Mouse (Mus musculus) hindbrain, embryonic 12.5 days (tissue): ENCODE data around the gene Plscr3. TPM values are rescaled to one million over a fixed set of nuclear protein-coding genes. Genes with fewer than 3 reads are reported as not detected.

Experiments
- ATAC-seq: fragments of 200-750 bp; cut with Nextera tagmentation; 2 replicates; pipeline ENCODE4 v1.8.0; 2017; ENCODE audit warnings: moderate TSS enrichment; ENCODE audit not compliant: low FRiP score
- H3K27ac ChIP-seq: fragments of 300-500 bp; sonication (generic); 2 replicates; pipeline ENCODE4 v1.5.1; 2016; ENCODE audit warnings: mild to moderate bottlenecking
- H3K27me3 ChIP-seq: fragments of 300-500 bp; sonication (generic); 2 replicates; pipeline ENCODE4 v1.6.1; 2016; ENCODE audit warnings: mild to moderate bottlenecking
- H3K36me3 ChIP-seq: fragments of 300-500 bp; sonication (generic); 2 replicates; pipeline ENCODE4 v1.6.1; 2016; ENCODE audit warnings: mild to moderate bottlenecking
- H3K4me1 ChIP-seq: fragments of 300-500 bp; sonication (generic); 2 replicates; pipeline ENCODE4 v1.6.1; 2016
- H3K4me2 ChIP-seq: fragments of 300-500 bp; sonication (generic); replicated peaks from 2 replicates; pipeline ENCODE4 v1.6.1; 2016; ENCODE audit warnings: mild to moderate bottlenecking
- H3K4me3 ChIP-seq: fragments of 300-500 bp; sonication (generic); 2 replicates; pipeline ENCODE4 v1.5.1; 2016; ENCODE audit warnings: mild to moderate bottlenecking
- H3K9ac ChIP-seq: fragments of 300-500 bp; sonication (generic); 2 replicates; pipeline ENCODE4 v1.6.1; 2016; ENCODE audit warnings: mild to moderate bottlenecking, moderate library complexity
- H3K9me3 ChIP-seq: fragments of 300-500 bp; sonication (generic); replicated peaks from 2 replicates; pipeline ENCODE4 v1.6.1; 2016; ENCODE audit warnings: mild to moderate bottlenecking
- WGBS: fragments of 180-500 bp; shearing (Covaris S2); methylation state at CpG from one replicate; pipeline ENCODE4 v1.1.7; 2016; 5-methylcytosine and 5-hydroxymethylcytosine counted together
- polyA plus RNA-seq: library from polyadenylated mRNA; unstranded; fragments of >200 nt; fragmentation: Nextera tagmentation; extraction: Ambion mirVana; gene quantifications from 2 replicates; pipeline ENCODE4 v1.2.1, GENCODE M21; 2016

The Plscr3 gene
- polyA plus RNA-seq, 1 experiment from 2014 or later, result 74.9 TPM

- Histone ChIP-seq H3K4me1 (peaks cover 44% of the 10 kb centered on the region), H3K27ac (no peak within 1 kb of the TSS), H3K9me3 (0 out of 2 replicates have a peak, but pooled peaks cover 3% of the 10 kb centered on the region), H3K27me3 (peaks cover 53% of the 10 kb centered on the region), H3K36me3 (no peaks in the 10 kb centered on the region), H3K4me2 (peak within 1 kb of the TSS; percentile 8; the same call in 1 of the 2 replicates), H3K9ac (no peak within 1 kb of the TSS), H3K4me3 (peak within 1 kb of the TSS; percentile 53)
- no peak for ATAC-seq
- 4% methylated on average over 29 of the region's 29 CpGs for WGBS
Measured at GRCm38 (mm10) chr11:69804972-69805909, 40.9 kb upstream of the Plscr3 start, which contains the start of gene Tmem102. TSS of gene Tmem102 (minus strand) at chr11:69805624.

- no peak for ATAC-seq
- 85% methylated on average over 4 of the region's 4 CpGs for WGBS
- H3K27me3 ChIP-seq, result peaks cover 51% of the 10 kb centered on the region
Measured at GRCm38 (mm10) chr11:69806378-69806777, 39.8 kb upstream of the Plscr3 start.

GRCm38 (mm10) chr11:69807641-69808040 is 38.5 kb upstream of the Plscr3 start:
- Histone ChIP-seq H3K4me1 (peaks cover 23% of the 10 kb centered on the region), H3K4me2 (no peak overlapping the region), H3K27me3 (peaks cover 38% of the 10 kb centered on the region), H3K36me3 (no peaks in the 10 kb centered on the region), H3K4me3 (no peak overlapping the region), H3K9me3 (0 out of 2 replicates have a peak, but pooled peaks cover 3% of the 10 kb centered on the region), H3K27ac (no peak overlapping the region), H3K9ac (no peak overlapping the region)
- WGBS, result 85% methylated on average over 2 of the region's 2 CpGs
- no peak for ATAC-seq

More at GRCm38 (mm10) chr11:69806378-69806777, 39.8 kb upstream of the Plscr3 start:
- no peak overlapping the region for H3K4me3 ChIP-seq
- H3K9me3 ChIP-seq, result 0 out of 2 replicates have a peak, but pooled peaks cover 3% of the 10 kb centered on the region
- H3K27ac ChIP-seq, result no peak overlapping the region
- no peak overlapping the region for H3K4me2 ChIP-seq
- H3K9ac ChIP-seq, result no peak overlapping the region
- H3K36me3 ChIP-seq, result no peaks in the 10 kb centered on the region
- H3K4me1 ChIP-seq, result peaks cover 36% of the 10 kb centered on the region

GRCm38 (mm10) chr11:69810280-69810679 is 35.9 kb upstream of the Plscr3 start:
- Histone ChIP-seq H3K9me3 (0 out of 2 replicates have a peak, but pooled peaks cover 3% of the 10 kb centered on the region), H3K9ac (no peak overlapping the region), H3K27ac (no peak overlapping the region), H3K27me3 (peaks cover 14% of the 10 kb centered on the region), H3K4me1 (no peaks in the 10 kb centered on the region), H3K4me2 (no peak overlapping the region), H3K4me3 (no peak overlapping the region), H3K36me3 (no peaks in the 10 kb centered on the region)
- no peak for ATAC-seq

GRCm38 (mm10) chr11:69815155-69815554 is 31.0 kb upstream of the Plscr3 start, which contains the start of gene Gm39566:
TSS of gene Gm39566 (minus strand) at chr11:69815298.
- Histone ChIP-seq H3K36me3 (no peaks in the 10 kb centered on the region), H3K4me3 (no peak within 1 kb of the TSS), H3K9ac (no peak within 1 kb of the TSS), H3K4me2 (no peak within 1 kb of the TSS), H3K4me1 (no peaks in the 10 kb centered on the region), H3K9me3 (0 out of 2 replicates have a peak, but pooled peaks cover 10% of the 10 kb centered on the region), H3K27ac (no peak within 1 kb of the TSS), H3K27me3 (no peaks in the 10 kb centered on the region)
- WGBS, result 54% methylated on average over 10 of the region's 10 CpGs
- ATAC-seq, result no peak

- Histone ChIP-seq H3K4me2 (no peak overlapping the region), H3K4me1 (no peaks in the 10 kb centered on the region), H3K4me3 (no peak overlapping the region), H3K9ac (no peak overlapping the region), H3K36me3 (no peaks in the 10 kb centered on the region), H3K27ac (no peak overlapping the region), H3K9me3 (0 out of 2 replicates have a peak, but pooled peaks cover 10% of the 10 kb centered on the region), H3K27me3 (no peaks in the 10 kb centered on the region)
- WGBS, result 95% methylated on average over 12 of the region's 12 CpGs
- no peak for ATAC-seq
Measured at GRCm38 (mm10) chr11:69816520-69816919, 29.7 kb upstream of the Plscr3 start.

GRCm38 (mm10) chr11:69818365-69818764 is 27.8 kb upstream of the Plscr3 start, which contains the start of gene Spem2:
TSS of gene Spem2 (minus strand) at chr11:69818465.
- H3K27ac ChIP-seq, result no peak within 1 kb of the TSS
- H3K27me3 ChIP-seq, result no peaks in the 10 kb centered on the region
- H3K36me3 ChIP-seq, result no peaks in the 10 kb centered on the region
- ATAC-seq, result no peak
- H3K4me3 ChIP-seq, result no peak within 1 kb of the TSS
- H3K9me3 ChIP-seq, result 0 out of 2 replicates have a peak, but pooled peaks cover 10% of the 10 kb centered on the region
- no peaks in the 10 kb centered on the region for H3K4me1 ChIP-seq
- no peak within 1 kb of the TSS for H3K9ac ChIP-seq
- WGBS, result 71% methylated on average over 2 of the region's 2 CpGs
- H3K4me2 ChIP-seq, result no peak within 1 kb of the TSS

- Histone ChIP-seq H3K4me2 (no peak overlapping the region), H3K9ac (no peak overlapping the region), H3K4me1 (no peaks in the 10 kb centered on the region), H3K36me3 (peaks cover under 1% of the 10 kb centered on the region; the same call in 1 of the 2 replicates), H3K27me3 (no peaks in the 10 kb centered on the region), H3K27ac (no peak overlapping the region), H3K9me3 (0 out of 2 replicates have a peak, but pooled peaks cover 10% of the 10 kb centered on the region), H3K4me3 (no peak overlapping the region)
- ATAC-seq, result no peak
- 90% methylated on average over 8 of the region's 8 CpGs for WGBS
Measured at GRCm38 (mm10) chr11:69818871-69819270, 27.3 kb upstream of the Plscr3 start.

GRCm38 (mm10) chr11:69822080-69822479 is 24.1 kb upstream of the Plscr3 start, which contains the start of gene Spem1:
TSS of gene Spem1 (minus strand) at chr11:69822180.
- WGBS, result 83% methylated on average over 3 of the region's 3 CpGs
- no peak within 1 kb of the TSS for H3K4me3 ChIP-seq
- no peaks in the 10 kb centered on the region for H3K27me3 ChIP-seq
- H3K9ac ChIP-seq, result no peak within 1 kb of the TSS
- H3K4me1 ChIP-seq, result no peaks in the 10 kb centered on the region
- H3K4me2 ChIP-seq, result no peak within 1 kb of the TSS
- ATAC-seq, result no peak
- peaks cover 33% of the 10 kb centered on the region for H3K36me3 ChIP-seq
- 0 out of 2 replicates have a peak, but pooled peaks cover 6% of the 10 kb centered on the region for H3K9me3 ChIP-seq
- no peak within 1 kb of the TSS for H3K27ac ChIP-seq

- Histone ChIP-seq H3K27me3 (no peaks in the 10 kb centered on the region), H3K4me2 (no peak overlapping the region), H3K36me3 (peaks cover 46% of the 10 kb centered on the region), H3K9ac (no peak overlapping the region), H3K4me1 (no peaks in the 10 kb centered on the region), H3K27ac (0 out of 2 replicates have a peak overlapping the region, but pooled peaks have one; percentile 7), H3K4me3 (no peak overlapping the region), H3K9me3 (no peaks in the 10 kb centered on the region)
- 77% methylated on average over 2 of the region's 2 CpGs for WGBS
- no peak for ATAC-seq
Measured at GRCm38 (mm10) chr11:69823456-69823855, 22.7 kb upstream of the Plscr3 start.

- H3K4me2 ChIP-seq, result no peak overlapping the region
- H3K4me3 ChIP-seq, result no peak overlapping the region
- H3K27me3 ChIP-seq, result 0 out of 2 replicates have a peak, but pooled peaks cover 9% of the 10 kb centered on the region
- WGBS, result 62% methylated on average over 5 of the region's 5 CpGs
- H3K27ac ChIP-seq, result no peak overlapping the region
- H3K36me3 ChIP-seq, result peaks cover 84% of the 10 kb centered on the region
- H3K9ac ChIP-seq, result no peak overlapping the region
- no peaks in the 10 kb centered on the region for H3K9me3 ChIP-seq
- no peak for ATAC-seq
- peaks cover 22% of the 10 kb centered on the region for H3K4me1 ChIP-seq
Measured at GRCm38 (mm10) chr11:69828832-69829231, 17.3 kb upstream of the Plscr3 start.

GRCm38 (mm10) chr11:69833554-69833953 is 12.6 kb upstream of the Plscr3 start:
- whole genome bisulfite sequencing, result 68% methylated on average over 8 of the region's 8 CpGs
- Histone ChIP-seq H3K27me3 (peaks cover 12% of the 10 kb centered on the region; the same call in 1 of the 2 replicates), H3K9me3 (no peaks in the 10 kb centered on the region), H3K4me1 (peaks cover 49% of the 10 kb centered on the region), H3K4me2 (peak overlapping the region; percentile 97), H3K4me3 (peak overlapping the region; percentile 88), H3K9ac (peak overlapping the region; percentile 98), H3K36me3 (peaks cover 38% of the 10 kb centered on the region), H3K27ac (no peak overlapping the region)
- ATAC-seq, result no peak
